Mouse (Mus musculus): ENCODE measurements at regions not wholly inside any gene's neighbourhood (a gene's known extent, or its start where the extent isn't known, plus 50 kb on each side); places are given as distances from the start of the nearest gene placed in this dataset.
A peak's percentile ranks its signal among the peaks of the same experiment; 100 is the strongest.

- DNase-seq (ENCODE audit: low spot score in 2 of 2): no peak
Observed at GRCm38 (mm10) chr15:56436131-56436530, 1041.3 kb downstream of the Slc22a22 start.

- no peak for DNase-seq (ENCODE audit: low spot score in 2 of 2)
Observed at GRCm38 (mm10) chr15:56425986-56426385, 1051.4 kb downstream of the Slc22a22 start.

DNA sequence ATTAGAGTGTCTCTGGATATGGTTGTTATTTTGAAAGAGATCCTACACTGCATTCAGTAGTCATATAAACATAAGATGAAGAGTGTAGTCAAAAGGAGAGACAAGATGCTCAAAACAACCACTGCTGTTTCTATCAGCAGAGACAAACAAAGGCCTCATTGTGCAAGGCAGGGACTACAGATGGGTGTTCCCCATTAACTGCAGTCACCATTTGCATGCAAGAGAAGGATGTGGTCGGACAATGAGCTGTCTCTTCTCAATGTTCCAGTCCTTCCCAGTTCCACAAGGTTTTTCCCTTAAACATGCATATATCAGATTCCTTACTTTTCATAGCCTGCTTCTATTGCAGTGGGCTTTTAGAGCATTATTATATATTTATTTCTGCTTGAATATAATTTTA is 1056.7 kb downstream of the Slc22a22 start:
- no peak for DNase-seq (ENCODE audit: low spot score in 2 of 2)

- no peak for DNase-seq (ENCODE audit: low spot score in 2 of 2)
Observed at GRCm38 (mm10) chr15:56391982-56392381, 1085.4 kb downstream of the Slc22a22 start.

DNA sequence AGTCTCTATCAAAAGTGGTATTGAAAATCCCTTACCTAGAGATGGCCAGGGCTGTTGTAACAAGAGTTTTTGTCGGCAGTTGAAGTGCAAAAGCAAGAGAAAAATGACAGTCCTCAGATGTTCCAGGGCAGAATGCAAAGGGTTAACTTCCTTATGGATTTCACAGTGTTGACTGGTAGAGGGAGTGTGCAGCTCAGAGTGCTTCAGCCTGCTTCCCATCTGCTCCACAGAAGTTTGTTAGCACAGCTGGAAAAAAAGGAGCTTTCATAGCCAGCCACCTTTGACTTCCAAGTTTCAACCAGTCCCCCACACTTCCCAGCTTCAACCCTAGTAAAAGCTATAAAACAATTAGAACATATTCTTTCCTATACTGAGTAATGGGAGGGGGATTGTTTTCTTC is 1098.9 kb downstream of the Slc22a22 start:
- DNase-seq (ENCODE audit: low spot score in 2 of 2): no peak

- no peak for DNase-seq (ENCODE audit: low spot score in 2 of 2)
Observed at GRCm38 (mm10) chr15:56350903-56351302, 1126.5 kb downstream of the Slc22a22 start.

- DNase-seq (ENCODE audit: low spot score in 2 of 2): no peak
Observed at GRCm38 (mm10) chr15:56346111-56346510, 1131.3 kb downstream of the Slc22a22 start.

GRCm38 (mm10) chr15:56344973-56345372 is 1132.5 kb downstream of the Slc22a22 start:
- DNase-seq (ENCODE audit: low spot score in 2 of 2): no peak

GRCm38 (mm10) chr15:56344304-56344932 is 1133.0 kb downstream of the Slc22a22 start:
- no peak for DNase-seq (ENCODE audit: low spot score in 2 of 2)

DNA sequence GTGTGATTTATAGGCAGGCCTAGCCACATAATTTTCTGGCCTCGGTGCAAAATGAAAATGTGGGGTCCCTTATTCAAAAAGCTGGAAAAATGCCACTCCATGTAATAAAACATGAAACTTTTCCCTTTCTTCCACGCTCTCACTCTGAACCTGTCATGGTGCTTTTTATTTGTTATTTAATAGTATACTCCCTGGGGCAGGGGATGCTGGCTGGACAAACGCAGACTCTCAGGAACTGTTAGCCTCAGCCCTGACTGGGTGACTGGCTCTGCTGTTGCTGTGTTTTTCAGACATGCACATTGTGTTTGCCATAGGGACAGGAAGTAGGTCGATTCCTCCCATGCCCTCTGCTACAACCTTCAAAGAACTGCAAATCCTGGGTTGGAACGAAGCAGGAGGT is 1139.5 kb downstream of the Slc22a22 start:
- no peak for DNase-seq (ENCODE audit: low spot score in 2 of 2)

DNA sequence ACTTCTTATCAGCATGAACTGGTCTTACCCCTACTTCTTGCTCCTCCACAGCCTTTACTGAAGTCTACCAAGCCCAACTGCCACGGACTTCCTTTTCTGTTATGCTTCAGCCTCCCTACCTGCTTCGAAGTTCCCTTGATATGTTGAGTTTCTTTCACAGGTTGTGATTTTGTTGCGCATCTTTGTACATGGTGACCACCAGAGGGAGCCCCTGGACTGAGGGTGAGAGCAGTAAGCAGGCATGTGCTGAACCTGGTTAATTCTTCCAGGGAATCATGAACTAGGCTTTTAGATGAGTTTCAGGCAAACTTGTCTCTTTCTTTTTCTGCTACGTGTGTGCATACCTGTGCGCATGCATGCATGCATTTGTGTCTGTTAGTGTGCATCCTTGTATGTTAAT is 1141.0 kb downstream of the Slc22a22 start:
- DNase-seq (ENCODE audit: low spot score in 2 of 2): peak in 1 of 2 experiments; percentile 5

DNA sequence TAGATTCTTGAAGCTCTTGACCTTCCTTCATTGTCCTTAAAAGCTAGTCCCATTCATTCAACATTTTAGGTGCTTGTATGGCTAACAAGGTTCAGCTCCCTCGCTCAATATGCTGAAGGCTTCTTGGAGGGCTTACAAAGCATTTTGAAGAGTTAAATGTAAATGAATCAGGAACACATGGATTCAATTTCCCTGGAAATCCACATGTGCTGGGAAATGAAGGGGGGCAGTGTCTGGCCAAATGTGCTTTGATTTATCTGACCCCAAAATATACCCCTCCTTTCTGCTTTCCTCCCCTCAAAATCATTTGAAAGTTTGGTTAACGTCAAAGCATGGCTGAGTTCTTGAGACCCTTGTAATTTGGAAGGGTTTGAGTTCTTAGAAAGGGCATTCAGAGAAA is 1142.4 kb downstream of the Slc22a22 start:
- DNase-seq (ENCODE audit: low spot score in 2 of 2): no peak

DNA sequence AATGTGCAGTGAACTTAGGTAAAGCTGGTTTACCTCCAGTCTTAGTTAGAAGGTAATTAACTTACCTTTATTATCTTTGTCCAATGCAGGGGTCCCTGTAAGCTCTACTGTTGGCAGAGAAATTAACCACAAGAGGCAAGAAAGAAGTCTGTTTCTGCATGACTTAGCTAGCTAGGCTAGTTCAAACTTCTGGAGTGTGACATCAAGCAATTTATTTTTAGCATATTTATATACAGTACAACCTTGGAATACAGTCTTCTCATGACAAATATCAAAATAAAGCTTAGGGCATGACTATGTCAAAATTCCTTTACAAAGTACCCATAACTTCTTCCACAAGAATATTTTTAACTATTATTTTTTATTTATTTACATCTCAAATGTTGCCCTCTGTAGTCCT is 1156.9 kb downstream of the Slc22a22 start:
- DNase-seq (ENCODE audit: low spot score in 2 of 2): no peak

- DNase-seq (ENCODE audit: low spot score in 2 of 2): no peak
Observed at GRCm38 (mm10) chr15:56294910-56295438, 1182.5 kb downstream of the Slc22a22 start.

DNA sequence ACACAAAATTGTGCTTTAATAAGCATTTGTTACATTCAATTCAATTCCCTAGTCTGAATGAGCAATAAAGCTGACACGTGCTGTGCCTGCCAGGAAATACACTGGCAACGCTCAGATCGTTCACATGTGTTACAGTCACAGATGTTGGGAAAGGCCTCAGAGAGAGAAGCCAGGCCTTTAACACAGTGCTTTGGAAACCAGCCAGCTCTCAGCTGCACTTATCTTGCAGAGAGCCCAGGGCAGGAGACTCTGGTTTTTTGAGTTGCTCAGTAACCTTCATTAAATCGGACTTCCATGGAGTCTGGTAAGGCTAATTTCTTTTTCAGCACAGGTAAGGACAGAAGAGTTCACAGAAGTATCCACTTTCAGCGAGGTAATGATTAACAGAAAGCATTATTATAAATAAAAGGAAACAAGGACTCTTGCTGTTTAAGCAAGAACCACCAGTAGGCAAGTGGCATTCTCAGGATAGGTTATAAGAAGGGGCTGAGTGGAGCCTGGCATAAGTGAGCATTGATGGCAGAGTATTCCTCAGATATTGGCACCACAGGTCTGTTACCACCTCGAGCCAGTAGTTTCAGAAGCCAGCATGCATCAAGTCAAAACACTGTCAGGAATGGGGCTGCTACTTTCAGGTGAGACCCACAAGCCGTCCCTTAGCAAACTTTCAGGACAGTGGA is 1198.7 kb downstream of the Slc22a22 start:
- no peak for DNase-seq (ENCODE audit: low spot score in 2 of 2)

GRCm38 (mm10) chr15:56278006-56278405 is 1199.4 kb downstream of the Slc22a22 start:
- no peak for DNase-seq (ENCODE audit: low spot score in 2 of 2)

DNA sequence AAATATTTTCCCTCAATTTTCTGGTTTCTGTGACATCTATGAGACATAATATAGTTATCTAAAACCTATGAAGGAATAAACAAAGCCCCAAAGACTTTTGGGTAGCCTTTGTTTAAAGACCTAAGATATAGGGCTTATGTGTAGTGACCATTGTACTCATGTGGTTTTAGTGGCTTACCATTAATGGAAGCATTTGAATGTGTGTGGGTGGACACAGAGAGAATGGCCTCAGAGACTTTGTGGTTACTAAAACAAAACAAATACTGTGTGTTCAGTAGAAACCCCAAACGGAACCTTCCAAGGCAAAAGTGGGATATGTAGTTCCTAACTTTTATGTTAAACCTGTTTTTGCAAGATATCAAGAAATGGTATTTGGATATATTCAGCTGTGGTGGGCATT is 1228.7 kb downstream of the Slc22a22 start:
- no peak for DNase-seq (ENCODE audit: low spot score in 2 of 2)

GRCm38 (mm10) chr15:56244004-56244735 is 1233.3 kb downstream of the Slc22a22 start:
- DNase-seq (ENCODE audit: low spot score in 2 of 2): no peak

DNA sequence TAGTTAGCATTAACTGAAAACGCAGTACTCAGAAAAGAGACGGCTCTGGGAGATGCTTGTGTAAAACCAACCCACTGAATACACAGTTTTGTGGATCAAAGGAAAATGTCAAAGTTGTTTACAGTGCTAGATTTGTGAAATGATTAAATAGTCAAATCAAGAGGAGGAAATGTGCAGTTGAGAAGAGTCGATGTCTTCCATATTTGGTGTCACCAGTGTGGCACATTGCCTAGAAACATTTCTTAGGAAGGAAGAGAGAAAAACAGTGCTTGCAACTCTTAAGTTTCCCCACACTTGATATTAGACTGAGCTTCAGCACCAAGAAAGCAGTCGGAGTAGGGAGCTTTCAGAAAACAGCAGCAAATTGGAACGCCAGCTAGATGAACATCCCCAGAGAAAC is 1274.9 kb downstream of the Slc22a22 start:
- no peak for DNase-seq (ENCODE audit: low spot score in 2 of 2)

GRCm38 (mm10) chr15:56199336-56199735 is 1278.1 kb downstream of the Slc22a22 start:
- DNase-seq (ENCODE audit: low spot score in 2 of 2): no peak

DNA sequence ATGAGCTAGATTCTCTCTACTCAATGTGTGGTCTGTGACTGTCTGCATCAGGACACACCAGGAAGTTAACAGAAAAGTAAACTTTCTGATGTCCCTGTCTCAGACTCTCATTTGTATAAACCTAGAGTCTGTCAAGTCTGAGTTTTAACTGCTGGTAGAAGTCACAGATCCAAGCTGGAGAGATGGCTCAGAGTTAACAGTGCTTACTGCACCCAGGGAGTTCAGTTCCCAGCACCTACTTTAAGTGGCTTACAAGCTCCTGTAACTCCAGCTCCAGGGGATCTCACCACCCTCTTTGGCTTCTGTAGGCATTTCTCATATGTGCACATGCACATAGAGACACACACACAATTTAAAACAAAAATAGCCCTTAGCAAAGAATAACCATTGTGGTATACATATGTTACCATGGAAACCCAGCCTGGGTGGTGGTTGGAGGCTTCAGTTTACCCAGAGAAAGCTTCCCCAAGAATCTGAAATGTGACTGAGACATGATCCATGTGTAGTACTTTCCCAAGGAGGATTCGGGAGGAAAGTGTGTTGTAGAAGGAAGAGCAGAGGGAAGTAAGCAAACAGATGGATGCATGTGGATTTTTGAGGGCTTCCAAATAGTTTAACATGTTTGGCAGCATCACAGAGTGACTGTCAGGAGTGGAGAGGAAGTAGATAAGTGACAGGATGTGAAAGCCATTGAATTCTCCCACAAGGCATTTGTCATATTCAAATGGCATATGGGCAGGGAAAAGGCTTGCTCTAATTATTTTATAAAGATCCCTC is 1279.8 kb downstream of the Slc22a22 start:
- DNase-seq (ENCODE audit: low spot score in 2 of 2): no peak

- no peak for DNase-seq (ENCODE audit: low spot score in 2 of 2)
Observed at GRCm38 (mm10) chr15:56166236-56166635, 1311.2 kb downstream of the Slc22a22 start.

All from spleen, postnatal 14 days (tissue).